Mouse (Mus musculus): Measurements from ENCODE around the gene Vangl1.

DNA sequence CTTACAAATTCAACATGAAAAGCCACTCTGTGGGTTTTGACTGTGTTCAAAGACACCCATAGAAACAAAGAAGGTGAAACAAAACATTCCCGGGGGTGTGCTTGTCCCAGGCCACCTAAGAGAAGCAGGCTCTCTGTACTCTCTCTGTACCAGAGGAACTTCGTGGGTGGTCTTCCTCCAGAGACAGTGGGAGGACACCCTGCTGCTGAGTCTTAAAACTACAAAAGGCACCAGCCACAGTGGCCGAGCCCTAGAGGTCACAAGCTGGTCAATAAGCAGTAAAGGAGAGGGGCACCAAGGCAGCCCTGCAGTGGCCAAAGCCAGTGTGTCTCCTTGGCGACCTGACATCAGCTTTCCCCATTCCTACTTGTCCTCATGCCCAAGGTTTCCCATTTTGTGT, 14.5 kb downstream of the Vangl1 start:
- TF ChIP-seq USF1 (IDR thresholded peaks at IDR 0.05; ENCODE audit: low read depth) (no peak), CTCF (IDR thresholded peaks at IDR 0.05; ENCODE audit: control insufficient read depth, insufficient read depth, insufficient read length) (no peak), CEBPB (IDR thresholded peaks at IDR 0.05; ENCODE audit: low read depth) (no peak), MAX (IDR thresholded peaks at IDR 0.05) (no peak), MYOG (IDR thresholded peaks at IDR 0.05; ENCODE audit: control insufficient read depth, extremely low read depth, insufficient read length) (no peak), FOSL1 (IDR thresholded peaks at IDR 0.05; ENCODE audit: insufficient read depth, low read length, poor library complexity, severe bottlenecking) (no peak)
